14 mouse cellular contexts compared by ENCODE assay signal in the genomic region with DNA sequence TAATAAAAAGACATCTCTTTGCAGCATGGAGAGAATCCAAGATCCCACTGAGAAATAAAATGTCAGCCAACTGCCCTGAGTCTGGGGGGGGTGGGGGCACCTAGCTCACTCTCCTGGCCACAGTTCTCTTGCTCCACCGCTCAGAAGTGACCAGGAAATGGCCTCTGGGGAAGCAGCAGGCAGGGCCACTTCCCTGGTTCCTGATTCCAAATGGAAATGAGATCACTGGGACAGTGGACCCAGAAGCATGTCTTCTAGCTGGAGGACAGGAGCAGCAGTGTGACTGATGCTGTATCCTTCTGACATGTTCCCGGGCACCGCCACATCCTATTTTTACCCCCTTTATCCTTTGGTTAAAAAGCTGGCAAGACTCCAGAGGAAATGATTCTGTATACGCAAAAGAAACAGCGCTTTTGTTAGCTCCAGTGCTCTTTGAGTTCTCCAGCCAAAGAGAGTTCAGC. TPM values are rescaled to one million over a fixed set of nuclear protein-coding genes. Genes with fewer than 3 reads are reported as not detected.
DNase-seq lines count a peak whose midpoint lies in the region; ATAC-seq lines count a peak whose summit lies in the region.
"Had no signal": no experiment of that assay in that cellular context is flagged by ENCODE, and none has a peak within 500 bp of the region (broad histone marks: within the 10 kb centered on the region; RNA-seq: fewer than 3 reads in every experiment).

No protein-coding gene starts in this region.

- H3K27me3 ChIP-seq in midbrain, embryonic 11.5 days (ENCODE audit: control insufficient read depth, insufficient read depth, low read length): no peaks in the 10 kb centered on the region
- no peaks in the 10 kb centered on the region for H3K27me3 ChIP-seq in midbrain, embryonic 16.5 days (ENCODE audit: control insufficient read depth, insufficient read depth, low read depth, low read length)
- H3K27me3 ChIP-seq: embryonic facial prominence, embryonic 13.5 days; liver, embryonic 12.5 days had no signal

- 87% methylated on average over 5 of the region's 5 CpGs for WGBS in midbrain, embryonic 11.5 days
- WGBS in midbrain, embryonic 16.5 days: 43% methylated on average over 5 of the region's 5 CpGs

- no peak overlapping the region for H3K9ac ChIP-seq in midbrain, embryonic 11.5 days (ENCODE audit: low read length)
- no peak overlapping the region for H3K9ac ChIP-seq in midbrain, embryonic 16.5 days (ENCODE audit: low read depth, low read length)
- H3K9ac ChIP-seq: embryonic facial prominence, embryonic 13.5 days; heart, embryonic 13.5 days; liver, embryonic 12.5 days had no signal

- H3K36me3 ChIP-seq in midbrain, embryonic 11.5 days (ENCODE audit: control insufficient read depth, insufficient read depth, low read length): no peaks in the 10 kb centered on the region
- no peaks in the 10 kb centered on the region for H3K36me3 ChIP-seq in midbrain, embryonic 16.5 days (ENCODE audit: control insufficient read depth, insufficient read depth, low read length)
- H3K36me3 ChIP-seq: embryonic facial prominence, embryonic 13.5 days; heart, embryonic 13.5 days; liver, embryonic 12.5 days had no signal

- H3K9me3 ChIP-seq in midbrain, embryonic 11.5 days (ENCODE audit: control insufficient read depth, low read length): no peaks in the 10 kb centered on the region
- H3K9me3 ChIP-seq in midbrain, embryonic 16.5 days (replicated peaks; ENCODE audit: control insufficient read depth, low read length, poor library complexity, severe bottlenecking): no peaks in the 10 kb centered on the region
- H3K9me3 ChIP-seq: embryonic facial prominence, embryonic 13.5 days; liver, embryonic 12.5 days had no signal

- no peak overlapping the region for H3K4me3 ChIP-seq in midbrain, embryonic 11.5 days (ENCODE audit: low read depth, low read length)
- no peak overlapping the region for H3K4me3 ChIP-seq in midbrain, embryonic 16.5 days (ENCODE audit: low read depth, low read length)
- H3K4me3 ChIP-seq: embryonic facial prominence, embryonic 13.5 days; heart, embryonic 13.5 days; liver, embryonic 12.5 days had no signal

- H3K4me1 ChIP-seq in midbrain, embryonic 11.5 days (ENCODE audit: control insufficient read depth, insufficient read depth, low read length): no peaks in the 10 kb centered on the region
- no peaks in the 10 kb centered on the region for H3K4me1 ChIP-seq in midbrain, embryonic 16.5 days (ENCODE audit: control insufficient read depth, insufficient read depth, low read length)
- H3K4me1 ChIP-seq: embryonic facial prominence, embryonic 13.5 days; liver, embryonic 12.5 days had no signal

- H3K27ac ChIP-seq in midbrain, embryonic 11.5 days (ENCODE audit: low read depth, low read length): no peak overlapping the region
- no peak overlapping the region for H3K27ac ChIP-seq in midbrain, embryonic 16.5 days (ENCODE audit: low read length)
- H3K27ac ChIP-seq: embryonic facial prominence, embryonic 13.5 days; heart, embryonic 13.5 days; liver, embryonic 12.5 days had no signal

- H3K4me2 ChIP-seq in midbrain, embryonic 11.5 days: no peak overlapping the region
- H3K4me2 ChIP-seq in midbrain, embryonic 16.5 days (ENCODE audit: low read length): no peak overlapping the region
- H3K4me2 ChIP-seq: embryonic facial prominence, embryonic 13.5 days; heart, embryonic 13.5 days; liver, embryonic 12.5 days had no signal

- ATAC-seq in midbrain, embryonic 11.5 days (ENCODE audit: low FRiP score): no peak
- no peak for ATAC-seq in midbrain, embryonic 16.5 days
- ATAC-seq in erythroid progenitor cell, adult 5-6 weeks (replicated peaks; ENCODE audit: low FRiP score, poor library complexity, severe bottlenecking): no peak
- ATAC-seq: liver, embryonic 12.5 days had no signal

- DNase-seq in heart, adult 11 months: peak; percentile 89
- DNase-seq in heart, adult 8-10 months (ENCODE audit: low spot score): no peak
- DNase-seq in midbrain, embryonic 11.5 days (ENCODE audit: low spot score, missing footprints): peak; percentile 12
- DNase-seq in cerebellum, adult 9-11 months: peak; percentile 79
- DNase-seq in lung, postnatal 25 days (ENCODE audit: low spot score): peak; percentile 27
- DNase-seq in spleen, postnatal 36 days (ENCODE audit: low spot score in 2 of 2): no peak
- DNase-seq: kidney, adult 18-20 months; right cerebral cortex, adult 18-20 months had no signal

RNA-seq across cellular contexts. Expression of a gene that starts 21.2 kb away (rescaled TPM):
- 1 to 10 TPM in 2 of 4 experiments, not detected in 2; 2.1 to 3.1 TPM for total RNA-seq in heart, adult 8-10 months (2022)
- polyA plus RNA-seq in midbrain, embryonic 11.5 days (2014; fragmentation: Nextera tagmentation; extraction: Ambion mirVana): 0.08 and 0.19 TPM in 2 replicates
- polyA plus RNA-seq in midbrain, embryonic 16.5 days (2015; fragmentation: Nextera tagmentation; extraction: Ambion mirVana): 0.11 and 0.29 TPM in 2 replicates
- 0.72 and 5.4 TPM in 2 replicates for total RNA-seq in erythroid progenitor cell, adult 5-6 weeks (2015; ENCODE audit: low replicate concordance)
- 4.6 and 6.9 TPM in 2 replicates for total RNA-seq in erythroid progenitor cell, adult 5-6 weeks (2017; ENCODE audit: low replicate concordance)
- polyA plus RNA-seq: neural tube, embryonic 14.5 days had no signal

RNA-seq across cellular contexts. Expression of a gene that starts 49.6 kb away (rescaled TPM):
- total RNA-seq in heart, adult 8-10 months (2022): not detected
- 4.3 and 5.6 TPM in 2 replicates for polyA plus RNA-seq in midbrain, embryonic 11.5 days (2014; fragmentation: Nextera tagmentation; extraction: Ambion mirVana)
- polyA plus RNA-seq in midbrain, embryonic 16.5 days (2015; fragmentation: Nextera tagmentation; extraction: Ambion mirVana): 14.7 and 14.8 TPM in 2 replicates
- total RNA-seq in erythroid progenitor cell, adult 5-6 weeks (2015; ENCODE audit: low replicate concordance): not detected in 2 replicates
- total RNA-seq in erythroid progenitor cell, adult 5-6 weeks (2017; ENCODE audit: low replicate concordance): 1.4 TPM in 1 of 2 replicates, not detected in the other

Comparison
In these comparisons a context has a peak if more than half of its experiments do, and no peak if none do; other contexts are left out.
1. DNase-seq: peak in heart, adult 11 months (single experiment), midbrain, embryonic 11.5 days (single experiment), cerebellum, adult 9-11 months (single experiment) and lung, postnatal 25 days (single experiment); none in heart, adult 8-10 months (single experiment) and spleen, postnatal 36 days (0 of 2).